Mouse (Mus musculus): ENCODE measurements around the gene Ugt2b5. TPM values are rescaled to one million over a fixed set of nuclear protein-coding genes. Genes with fewer than 3 reads are reported as not detected.

Ugt2b5 gene
- polyA plus RNA-seq, 1 experiment from 2014 or later, result 0.09 TPM

- H3K27me3 ChIP-seq (replicated peaks; ENCODE audit: control insufficient read depth, insufficient read depth, low read length), result no peaks in the 10 kb centered on the region
- H3K4me3 ChIP-seq (ENCODE audit: low read depth, low read length), result no peak overlapping the region
- no peaks in the 10 kb centered on the region for H3K4me1 ChIP-seq (ENCODE audit: control insufficient read depth, insufficient read depth, low read length)
- no peak for DNase-seq (ENCODE audit: low spot score)
- ATAC-seq, result no peak
- H3K9me3 ChIP-seq (replicated peaks; ENCODE audit: control insufficient read depth, low read length), result no peaks in the 10 kb centered on the region
- WGBS, result 78% methylated on average over 3 of the region's 3 CpGs
- no peak overlapping the region for H3K9ac ChIP-seq (ENCODE audit: low read length)
- H3K27ac ChIP-seq (ENCODE audit: low read depth, low read length), result no peak overlapping the region
- H3K36me3 ChIP-seq (ENCODE audit: control insufficient read depth, insufficient read depth, low read length), result no peaks in the 10 kb centered on the region
- H3K4me2 ChIP-seq (ENCODE audit: low read length), result no peak overlapping the region
Measured at GRCm38 (mm10) chr5:87086269-87086668, 53.8 kb downstream of the Ugt2b5 start.

Other genes with a start within 250 kb of the Ugt2b5 start
- not detected in 2 replicates for gene Ugt2b34, start 233.4 kb downstream of the Ugt2b5 start, polyA plus RNA-seq (2014; fragmentation: Nextera tagmentation; extraction: Ambion mirVana)
- gene Ugt2b1, start 213.8 kb downstream of the Ugt2b5 start, polyA plus RNA-seq (2014; fragmentation: Nextera tagmentation; extraction: Ambion mirVana), result not detected in 2 replicates
- not detected in 2 replicates for gene Ugt2b35, start 139.5 kb downstream of the Ugt2b5 start, polyA plus RNA-seq (2014; fragmentation: Nextera tagmentation; extraction: Ambion mirVana)
- not detected in 2 replicates for gene Ugt2b36, start 47.8 kb downstream of the Ugt2b5 start, polyA plus RNA-seq (2014; fragmentation: Nextera tagmentation; extraction: Ambion mirVana)
- gene Ugt2b37, start 114.5 kb upstream of the Ugt2b5 start, polyA plus RNA-seq (2014; fragmentation: Nextera tagmentation; extraction: Ambion mirVana), result not detected in 2 replicates
- not detected in 2 replicates for gene Ugt2a3, start 196.9 kb upstream of the Ugt2b5 start, polyA plus RNA-seq (2014; fragmentation: Nextera tagmentation; extraction: Ambion mirVana)

Measured in forebrain, embryonic 14.5 days (tissue).